Mouse (Mus musculus): ENCODE results near the gene Pced1a. TPM values are rescaled to one million over a fixed set of nuclear protein-coding genes. Genes with fewer than 3 reads are reported as not detected.
A peak's percentile ranks its signal among the peaks of the same experiment; 100 is the strongest.
"Not testable (repeated sequence)": the region's sequence is repeated elsewhere in the genome, so short reads cannot be mapped to it uniquely, and the experiment has no call there.

Gene Pced1a
- polyA plus RNA-seq, 1 experiment from 2014 or later: 3.8 TPM

DNA sequence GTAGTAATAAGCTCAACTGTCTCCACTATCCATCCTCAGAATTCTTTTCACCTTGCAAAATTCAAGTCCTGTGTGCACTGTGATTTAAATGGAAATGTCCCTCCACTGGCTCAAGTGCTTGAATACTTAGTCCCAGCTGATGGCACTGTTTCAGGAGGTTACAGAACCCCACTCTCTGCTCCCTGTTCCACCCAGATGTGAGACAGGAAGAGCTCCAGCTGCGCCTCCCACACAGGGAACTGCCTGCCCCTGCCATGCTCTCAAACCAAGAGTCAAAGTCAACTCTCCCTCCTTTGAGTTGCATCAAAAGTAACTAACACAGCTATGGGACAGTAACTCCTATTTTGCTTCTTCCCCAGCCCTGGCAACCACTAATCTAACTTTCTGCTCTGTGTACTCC is 38.3 kb downstream of the Pced1a start:
- Histone ChIP-seq H3K27ac (replicated peaks) (no peak overlapping the region), H3K36me3 (replicated peaks) (no peaks in the 10 kb centered on the region)
- whole genome bisulfite sequencing (ENCODE audit: insufficient replicate concordance): 53% methylated on average over 1 of the region's 1 CpGs

DNA sequence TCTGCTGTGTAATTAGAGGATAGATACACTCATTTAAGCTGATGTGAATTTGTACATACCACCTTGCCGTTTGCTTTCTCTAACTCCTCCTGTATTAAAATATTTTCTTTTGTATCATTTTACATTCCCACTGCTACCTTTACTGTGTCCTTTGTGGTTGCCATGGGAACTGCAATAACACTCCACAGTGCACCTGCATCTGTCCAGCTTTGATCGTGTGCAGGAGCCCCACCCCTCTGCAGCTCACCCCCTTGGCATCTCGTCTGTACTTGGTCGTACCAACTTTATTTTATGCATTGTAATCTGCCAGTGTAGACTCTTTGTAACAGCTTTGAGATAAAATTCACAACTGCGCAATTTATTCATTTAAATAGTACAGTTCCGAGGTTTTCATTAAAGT is 40.6 kb downstream of the Pced1a start:
- ATAC-seq (ENCODE audit: insufficient read depth): no peak
- no peaks in the 10 kb centered on the region for H3K36me3 ChIP-seq (replicated peaks)
- no peaks in the 10 kb centered on the region for H3K4me1 ChIP-seq (replicated peaks)
- 55% methylated on average over 6 of the region's 6 CpGs for WGBS (ENCODE audit: insufficient replicate concordance)
- no peak overlapping the region for H3K27ac ChIP-seq (replicated peaks)
- H3K4me2 ChIP-seq: no peak overlapping the region
- peaks cover 4% of the 10 kb centered on the region; the same call in 1 of the 2 replicates for H3K27me3 ChIP-seq
- no peak overlapping the region for H3K9ac ChIP-seq
- no peaks in the 10 kb centered on the region for H3K9me3 ChIP-seq (replicated peaks)
- no peak overlapping the region for H3K4me3 ChIP-seq (replicated peaks)

More for the DNA sequence above, 38.3 kb downstream of the Pced1a start:
- no peak for ATAC-seq (ENCODE audit: insufficient read depth)
- H3K9me3 ChIP-seq (replicated peaks): no peaks in the 10 kb centered on the region
- H3K4me3 ChIP-seq (replicated peaks): no peak overlapping the region
- no peak overlapping the region for H3K4me2 ChIP-seq
- H3K27me3 ChIP-seq: no peaks in the 10 kb centered on the region; the same call in 1 of the 2 replicates
- no peaks in the 10 kb centered on the region for H3K4me1 ChIP-seq (replicated peaks)
- no peak overlapping the region for H3K9ac ChIP-seq

DNA sequence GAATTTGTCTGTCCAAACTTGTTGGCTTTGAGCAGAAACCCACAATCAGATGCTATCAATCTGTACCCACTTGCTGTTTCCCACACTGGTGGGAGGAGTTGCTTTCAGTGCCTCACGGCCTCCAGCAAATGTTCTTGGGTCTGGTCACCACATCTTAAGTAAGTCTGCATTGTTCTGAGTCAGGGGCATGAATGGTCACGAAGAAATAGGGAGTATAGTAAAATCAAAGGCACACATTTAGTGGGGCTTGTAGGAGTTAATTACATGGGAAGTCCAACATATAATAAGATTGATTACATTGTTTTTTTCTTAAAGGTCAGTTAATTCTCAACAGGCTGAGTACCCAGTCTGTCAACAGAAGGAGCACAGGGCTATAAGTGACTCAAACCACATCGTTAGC is 41.3 kb downstream of the Pced1a start:
- Histone ChIP-seq H3K9ac (no peak overlapping the region), H3K4me2 (no peak overlapping the region), H3K4me3 (replicated peaks) (no peak overlapping the region), H3K36me3 (replicated peaks) (no peaks in the 10 kb centered on the region), H3K27me3 (peaks cover 4% of the 10 kb centered on the region; the same call in 1 of the 2 replicates), H3K27ac (replicated peaks) (no peak overlapping the region), H3K4me1 (replicated peaks) (no peaks in the 10 kb centered on the region), H3K9me3 (replicated peaks) (no peaks in the 10 kb centered on the region)
- 41% methylated on average over 3 of the region's 3 CpGs for WGBS (ENCODE audit: insufficient replicate concordance)
- no peak for ATAC-seq (ENCODE audit: insufficient read depth)

DNA sequence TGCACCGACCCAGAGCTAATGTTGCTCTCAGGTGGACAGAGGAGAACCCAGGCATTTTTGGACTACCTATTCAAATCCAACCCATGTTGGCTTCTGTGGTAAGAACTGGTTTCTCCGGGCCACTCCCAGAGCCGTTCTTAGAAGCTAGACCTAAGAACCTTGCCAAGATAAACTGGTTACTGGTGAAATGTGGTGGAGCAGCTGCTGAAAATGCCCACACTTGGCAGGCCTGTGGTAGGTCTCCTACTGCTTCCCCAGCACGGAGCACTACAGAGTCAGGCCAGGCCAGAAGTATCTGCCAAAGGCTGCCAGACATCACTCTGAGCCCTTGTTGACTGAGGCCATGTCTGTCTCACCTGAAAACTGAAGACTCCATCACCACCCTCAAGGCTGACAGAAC is 49.5 kb downstream of the Pced1a start:
- Histone ChIP-seq H3K9me3 (replicated peaks) (no peaks in the 10 kb centered on the region), H3K4me2 (no peak overlapping the region), H3K36me3 (replicated peaks) (no peaks in the 10 kb centered on the region), H3K4me3 (replicated peaks) (no peak overlapping the region), H3K27me3 (no peaks in the 10 kb centered on the region), H3K27ac (replicated peaks) (no peak overlapping the region), H3K4me1 (replicated peaks) (peaks cover 13% of the 10 kb centered on the region), H3K9ac (no peak overlapping the region)
- no peak for ATAC-seq (ENCODE audit: insufficient read depth)
- WGBS (ENCODE audit: insufficient replicate concordance): 52% methylated on average over 4 of the region's 4 CpGs

DNA sequence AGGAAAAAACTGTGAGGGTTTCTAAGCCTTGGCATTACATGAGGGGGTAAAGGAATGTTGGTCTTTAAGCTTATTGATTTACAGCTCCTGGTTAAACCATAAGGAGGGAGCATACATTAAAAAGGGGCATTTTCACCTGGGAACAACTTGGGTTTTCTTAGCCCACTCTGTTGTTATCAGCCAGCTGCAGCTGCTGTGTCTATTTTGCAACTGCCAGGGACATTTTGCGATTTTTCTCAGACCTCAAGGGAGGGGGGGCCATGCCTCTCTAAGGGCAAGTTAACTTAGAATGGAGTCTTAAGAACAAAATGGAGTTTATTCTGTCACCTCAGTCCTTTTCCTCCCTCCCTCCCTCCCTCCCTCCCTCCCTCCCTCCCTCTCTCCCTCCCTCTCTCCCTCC is 51.5 kb downstream of the Pced1a start:
- H3K4me3 ChIP-seq (replicated peaks); H3K4me2 ChIP-seq; H3K27ac ChIP-seq (replicated peaks); H3K36me3 ChIP-seq (replicated peaks); H3K9ac ChIP-seq; H3K9me3 ChIP-seq (replicated peaks); H3K27me3 ChIP-seq: not testable (repeated sequence)
- H3K4me1 ChIP-seq (replicated peaks): peaks cover 13% of the 10 kb centered on the region
- 0 out of 2 replicates have a peak, but pooled peaks have one; percentile 44 for ATAC-seq (ENCODE audit: insufficient read depth)
- 12% methylated on average over 1 of the region's 1 CpGs for WGBS (ENCODE audit: insufficient replicate concordance)

- H3K27me3 ChIP-seq: peaks cover 54% of the 10 kb centered on the region
- H3K4me1 ChIP-seq (replicated peaks): peaks cover 6% of the 10 kb centered on the region; the same call in 1 of the 2 replicates
- no peaks in the 10 kb centered on the region for H3K36me3 ChIP-seq (replicated peaks)
- 34% methylated on average over 4 of the region's 4 CpGs for WGBS (ENCODE audit: insufficient replicate concordance)
- H3K27ac ChIP-seq (replicated peaks): no peak overlapping the region
- ATAC-seq (ENCODE audit: insufficient read depth): no peak
- no peak overlapping the region for H3K9ac ChIP-seq
- no peak overlapping the region for H3K4me3 ChIP-seq (replicated peaks)
- no peak overlapping the region for H3K4me2 ChIP-seq
- H3K9me3 ChIP-seq (replicated peaks): no peaks in the 10 kb centered on the region
Observed at GRCm38 (mm10) chr2:130367386-130367785, 57.1 kb downstream of the Pced1a start.

Other genes starting within 250 kb of the Pced1a start
- gene Snrpb, start 245.3 kb downstream of the Pced1a start, polyA plus RNA-seq (2015; fragmentation: Nextera tagmentation; extraction: Ambion mirVana): 280 and 286 TPM in 2 replicates
- gene Tmc2, start 229.5 kb downstream of the Pced1a start, polyA plus RNA-seq (2015; fragmentation: Nextera tagmentation; extraction: Ambion mirVana): 0.07 and 0.08 TPM in 2 replicates
- gene Nop56, start 150.3 kb downstream of the Pced1a start, polyA plus RNA-seq (2015; fragmentation: Nextera tagmentation; extraction: Ambion mirVana): 140 and 149 TPM in 2 replicates
- gene Idh3b, start 140.2 kb downstream of the Pced1a start, polyA plus RNA-seq (2015; fragmentation: Nextera tagmentation; extraction: Ambion mirVana): 101 and 113 TPM in 2 replicates
- 0.12 and 0.16 TPM in 2 replicates for gene Ebf4, start 129.5 kb downstream of the Pced1a start, polyA plus RNA-seq (2015; fragmentation: Nextera tagmentation; extraction: Ambion mirVana)
- gene Cpxm1, start 27.1 kb downstream of the Pced1a start, polyA plus RNA-seq (2015; fragmentation: Nextera tagmentation; extraction: Ambion mirVana): 2.9 and 3.1 TPM in 2 replicates
- gene Gm28372, start 19.5 kb downstream of the Pced1a start, polyA plus RNA-seq (2015; fragmentation: Nextera tagmentation; extraction: Ambion mirVana): not detected in 2 replicates
- not detected in 2 replicates for gene 1700020A23Rik, start 19.4 kb downstream of the Pced1a start, polyA plus RNA-seq (2015; fragmentation: Nextera tagmentation; extraction: Ambion mirVana)
- gene Tmem239, start 18.2 kb downstream of the Pced1a start, polyA plus RNA-seq (2015; fragmentation: Nextera tagmentation; extraction: Ambion mirVana): not detected in 2 replicates
- gene Vps16, start 362 bp downstream of the Pced1a start, polyA plus RNA-seq (2015; fragmentation: Nextera tagmentation; extraction: Ambion mirVana): 35.0 and 43.4 TPM in 2 replicates
- gene Ptpra, start 25.6 kb upstream of the Pced1a start, polyA plus RNA-seq (2015; fragmentation: Nextera tagmentation; extraction: Ambion mirVana): 30.0 and 30.7 TPM in 2 replicates
- 40.3 and 41.1 TPM in 2 replicates for gene Mrps26, start 139.0 kb upstream of the Pced1a start, polyA plus RNA-seq (2015; fragmentation: Nextera tagmentation; extraction: Ambion mirVana)
- gene Oxt, start 151.5 kb upstream of the Pced1a start, polyA plus RNA-seq (2015; fragmentation: Nextera tagmentation; extraction: Ambion mirVana): not detected in 2 replicates
- not detected in 2 replicates for gene Avp, start 157.9 kb upstream of the Pced1a start, polyA plus RNA-seq (2015; fragmentation: Nextera tagmentation; extraction: Ambion mirVana)
- gene Fastkd5, start 205.3 kb upstream of the Pced1a start, polyA plus RNA-seq (2015; fragmentation: Nextera tagmentation; extraction: Ambion mirVana): 8.6 and 9.5 TPM in 2 replicates
- 4.8 and 5.0 TPM in 2 replicates for gene Ubox5, start 205.3 kb upstream of the Pced1a start, polyA plus RNA-seq (2015; fragmentation: Nextera tagmentation; extraction: Ambion mirVana)
- gene Lzts3, start 218.1 kb upstream of the Pced1a start, polyA plus RNA-seq (2015; fragmentation: Nextera tagmentation; extraction: Ambion mirVana): 1.4 and 2.0 TPM in 2 replicates
- 40.6 and 43.8 TPM in 2 replicates for gene Ddrgk1, start 240.0 kb upstream of the Pced1a start, polyA plus RNA-seq (2015; fragmentation: Nextera tagmentation; extraction: Ambion mirVana)
- gene Itpa, start 242.9 kb upstream of the Pced1a start, polyA plus RNA-seq (2015; fragmentation: Nextera tagmentation; extraction: Ambion mirVana): 41.0 and 44.8 TPM in 2 replicates

Data from liver, embryonic 15.5 days (tissue).